Mouse (Mus musculus) thymus, adult 2 months (tissue): ENCODE results near the gene Prom2.

Source experiments
- CTCF ChIP-seq: fragments of 200-500 bp; IDR thresholded peaks from 2 replicates; pipeline ENCODE4 v1.5.1; 2012; ENCODE audit warnings: mild to moderate bottlenecking, control low read depth, low read length, moderate library complexity, borderline replicate concordance; ENCODE audit not compliant: control insufficient read depth, poor library complexity, insufficient read depth; ENCODE audit errors: extremely low read depth
- POLR2A ChIP-seq: fragments of 200-500 bp; IDR thresholded peaks from 2 replicates; pipeline ENCODE4 v1.6.1; 2012; ENCODE audit warnings: mild to moderate bottlenecking, low read length, control low read depth, moderate library complexity; ENCODE audit not compliant: control insufficient read depth, poor library complexity, insufficient read depth; ENCODE audit errors: extremely low read depth

DNA sequence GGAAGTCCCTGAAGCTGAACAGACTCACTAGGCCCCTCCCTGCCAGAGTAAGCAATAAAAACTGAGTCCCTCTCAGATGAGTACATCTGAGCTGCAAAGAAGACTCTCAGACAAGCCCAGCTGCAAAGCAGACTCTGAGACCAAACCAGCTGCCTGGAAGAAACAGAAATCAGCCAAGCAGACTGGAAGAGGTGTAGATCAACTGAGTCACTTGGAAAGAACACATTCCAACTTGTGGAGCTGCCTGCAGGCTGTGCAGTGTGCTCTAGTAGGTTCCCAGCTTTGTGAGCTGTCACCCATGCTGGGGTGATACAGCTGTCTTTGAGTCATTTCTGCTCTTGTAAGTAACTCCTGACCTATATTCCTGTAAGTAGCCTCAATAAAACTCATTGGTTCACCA is 8.4 kb upstream of the Prom2 start:
- TF ChIP-seq POLR2A (no peak), CTCF (no peak)
